Mouse (Mus musculus) induced T-regulatory cell, adult 2 months (primary cell): Measurements from ENCODE around the gene Spin2d.
A peak's percentile ranks its signal among the peaks of the same experiment; 100 is the strongest.
"Not testable (repeated sequence)": the region's sequence is repeated elsewhere in the genome, so short reads cannot be mapped to it uniquely, and the experiment has no call there.

ENCODE experiments used
- DNase-seq: peaks from one replicate; pipeline ENCODE4 v3.0.0-alpha.2; 2012; ENCODE audit warnings: low read depth

The Spin2d gene

DNA sequence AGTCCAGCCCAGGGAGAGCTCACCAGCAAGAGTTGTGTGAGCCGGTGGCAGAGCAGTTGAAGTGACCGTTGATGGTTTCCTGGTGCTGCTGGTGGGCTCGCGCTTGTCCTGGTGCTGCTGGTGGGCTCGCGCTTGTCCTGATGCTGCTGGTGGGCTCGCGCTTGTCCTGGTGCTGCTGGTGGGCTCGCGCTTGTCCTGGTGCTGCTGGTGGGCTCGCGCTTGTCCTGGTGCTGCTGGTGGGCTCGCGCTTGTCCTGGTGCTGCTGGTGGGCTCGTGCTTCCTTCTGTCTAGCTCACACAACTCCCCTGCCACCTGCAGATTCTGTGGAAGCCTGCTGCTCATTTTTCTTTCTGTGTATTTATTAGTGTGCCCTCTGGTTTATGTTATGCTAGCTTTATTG lies at the start of gene Spin2d:
Gene Spin2d, minus strand, starts transcription at position 101 of the 400 bp plus-strand sequence.
- DNase-seq, result not testable (repeated sequence)

DNA sequence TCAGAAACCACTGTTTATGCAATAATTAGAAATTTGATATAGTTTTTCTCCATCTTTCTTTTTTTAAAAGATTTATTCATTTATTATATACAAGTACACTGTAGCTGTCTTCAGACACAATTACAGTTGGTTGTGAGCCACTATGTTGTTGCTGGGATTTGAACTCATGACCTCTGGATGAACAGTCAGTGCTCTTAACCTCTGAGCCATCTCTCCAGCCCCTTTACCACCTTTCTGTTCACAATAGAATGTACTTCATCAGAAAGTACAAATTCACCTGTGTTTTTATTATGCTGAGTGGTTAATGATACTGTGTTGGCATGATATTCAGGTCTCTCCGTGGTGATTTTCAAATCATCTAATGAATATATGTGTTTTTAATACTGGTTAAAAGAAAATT lies 48.6 kb upstream of the Spin2d start:
- no peak for DNase-seq

DNA sequence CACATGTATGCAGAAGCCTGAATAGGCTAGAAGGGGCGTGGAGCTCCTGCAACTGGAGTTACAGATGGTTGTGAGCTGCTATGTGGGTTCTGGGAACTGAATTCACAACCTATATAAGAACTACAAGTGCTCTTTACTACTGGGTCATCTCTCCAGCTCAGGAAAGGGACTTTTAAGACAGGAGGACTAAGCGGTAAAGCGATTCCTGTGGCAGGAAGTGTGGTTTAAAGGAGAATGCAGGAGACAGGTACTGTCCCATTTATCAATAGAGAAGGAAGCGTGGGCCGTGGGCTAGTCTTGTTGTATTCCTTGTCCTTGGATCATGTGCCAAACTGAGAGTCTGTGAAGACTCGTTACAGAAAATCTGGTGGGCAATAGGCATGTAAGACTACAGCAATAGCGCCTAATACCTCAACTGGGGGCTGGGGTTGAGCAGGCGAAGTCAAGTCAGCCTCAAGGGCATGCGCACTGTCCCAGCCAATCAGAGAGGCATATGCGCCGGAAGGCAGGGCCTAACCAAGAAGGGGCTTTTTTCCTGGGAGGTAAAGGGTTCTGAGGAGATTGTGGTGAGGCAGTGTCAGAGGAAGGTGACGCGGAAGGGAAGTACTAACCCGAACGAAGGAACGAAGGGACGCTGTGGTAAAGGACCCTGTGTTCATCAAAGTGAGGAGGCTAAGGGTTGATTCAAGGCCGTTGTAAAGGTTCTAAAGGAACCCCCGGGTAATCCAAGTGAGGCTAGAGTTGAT lies 37.2 kb upstream of the Spin2d start, which contains the start of gene Xlr4b:
Gene Xlr4b, plus strand, starts transcription at position 515 of the 746 bp plus-strand sequence.
- DNase-seq, result peak; percentile 47

DNA sequence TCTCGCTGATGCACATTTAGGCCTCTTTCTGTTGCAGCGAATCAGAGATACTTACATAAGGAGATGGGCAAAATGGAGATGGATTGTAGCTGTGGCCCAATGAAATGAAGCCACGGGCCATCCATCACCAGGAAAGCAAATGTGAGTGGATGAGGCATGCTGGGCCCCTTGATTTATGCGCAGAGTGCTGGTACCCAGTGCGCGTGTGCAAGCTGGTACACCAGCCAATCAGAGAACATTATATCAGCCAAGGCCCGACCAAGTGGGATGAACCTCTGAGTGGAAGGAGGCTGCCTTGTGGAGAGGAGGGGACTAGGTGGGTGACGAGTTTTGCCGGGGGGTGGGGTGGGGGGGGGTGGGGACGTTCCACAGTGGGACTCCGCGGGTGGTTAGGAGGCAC lies 15.1 kb upstream of the Spin2d start, which contains the start of gene Xlr3b:
Gene Xlr3b, plus strand, starts transcription at position 274 of the 400 bp plus-strand sequence.
- DNase-seq, result peak; percentile 24

DNA sequence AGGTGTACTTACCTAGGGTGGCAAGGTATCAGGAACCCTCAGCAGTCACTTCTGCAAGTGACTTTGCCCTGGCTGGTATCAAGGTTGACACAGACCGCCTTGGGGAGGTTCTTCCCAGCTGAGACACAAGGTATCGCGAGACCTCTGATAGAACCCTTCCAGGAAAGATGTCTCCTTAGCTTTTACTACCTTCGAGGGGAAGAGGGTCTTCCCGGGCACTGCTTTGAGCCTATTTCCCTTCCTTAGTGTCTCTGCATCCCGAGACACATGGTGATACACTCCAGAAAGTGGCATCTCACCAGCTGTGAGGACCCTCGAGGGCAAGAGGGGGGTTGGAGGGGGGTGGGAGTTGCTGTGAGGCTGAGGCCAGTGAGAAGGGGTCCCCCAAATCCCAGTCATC lies 27.4 kb downstream of the Spin2d start, which contains the start of gene DXBay18:
Gene DXBay18, minus strand, starts transcription at position 101 of the 400 bp plus-strand sequence.
- not testable (repeated sequence) for DNase-seq

DNA sequence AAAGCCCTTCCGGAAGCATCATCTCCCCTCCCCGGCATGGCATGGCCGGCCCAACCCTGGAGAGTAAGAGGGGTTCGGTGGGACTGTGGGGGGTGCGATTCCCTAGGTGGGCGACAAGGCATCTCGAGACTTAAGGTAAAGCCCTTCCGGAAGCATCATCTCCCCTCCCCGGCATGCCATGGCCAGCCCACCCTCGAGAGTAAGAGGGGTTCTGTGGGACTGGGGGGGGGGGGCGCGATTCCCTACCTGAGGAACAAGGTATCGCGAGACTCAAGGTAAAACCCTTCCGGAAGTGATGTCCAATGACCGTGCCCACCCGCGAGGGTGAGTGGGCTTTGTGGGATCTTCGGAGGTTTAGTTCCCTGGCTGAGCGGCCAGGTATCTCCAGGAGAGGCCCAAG lies 28.3 kb downstream of the Spin2d start, which contains the start of gene Xlr5b:
Gene Xlr5b, plus strand, starts transcription at position 301 of the 400 bp plus-strand sequence.
- DNase-seq, result not testable (repeated sequence)

DNA sequence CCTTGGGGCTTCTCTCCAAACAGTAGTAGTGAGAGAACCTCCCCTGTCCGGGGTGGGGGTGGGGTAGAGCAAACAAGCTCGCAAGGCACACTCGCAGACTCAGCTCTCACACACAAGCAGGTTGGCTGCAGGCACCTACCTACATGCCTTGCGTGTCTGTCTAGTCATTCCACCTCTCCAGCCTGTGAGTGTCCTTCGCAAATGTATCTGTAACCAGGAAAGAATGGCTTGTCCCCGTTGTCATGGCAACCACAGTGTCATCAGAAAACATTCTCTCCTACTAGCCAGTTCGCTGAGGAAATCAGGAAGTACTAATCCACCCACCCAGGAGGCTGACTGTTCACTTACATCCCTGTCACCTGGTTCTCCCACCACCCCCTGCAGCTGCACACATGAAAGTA lies 33.6 kb downstream of the Spin2d start:
- DNase-seq, result not testable (repeated sequence)
